Mouse (Mus musculus) erythroblast, embryonic 14.5 days (primary cell): ENCODE data around the gene Dgkg.

Source experiments
- GATA1 ChIP-seq: IDR thresholded peaks from 2 replicates; pipeline ENCODE4 v1.6.1; 2012; ENCODE audit warnings: low read length, inconsistent platforms, mixed read lengths
- TAL1 ChIP-seq: IDR thresholded peaks from 3 replicates; pipeline ENCODE4 v1.6.1; 2012; ENCODE audit warnings: low read length, inconsistent platforms, mixed read lengths

DNA sequence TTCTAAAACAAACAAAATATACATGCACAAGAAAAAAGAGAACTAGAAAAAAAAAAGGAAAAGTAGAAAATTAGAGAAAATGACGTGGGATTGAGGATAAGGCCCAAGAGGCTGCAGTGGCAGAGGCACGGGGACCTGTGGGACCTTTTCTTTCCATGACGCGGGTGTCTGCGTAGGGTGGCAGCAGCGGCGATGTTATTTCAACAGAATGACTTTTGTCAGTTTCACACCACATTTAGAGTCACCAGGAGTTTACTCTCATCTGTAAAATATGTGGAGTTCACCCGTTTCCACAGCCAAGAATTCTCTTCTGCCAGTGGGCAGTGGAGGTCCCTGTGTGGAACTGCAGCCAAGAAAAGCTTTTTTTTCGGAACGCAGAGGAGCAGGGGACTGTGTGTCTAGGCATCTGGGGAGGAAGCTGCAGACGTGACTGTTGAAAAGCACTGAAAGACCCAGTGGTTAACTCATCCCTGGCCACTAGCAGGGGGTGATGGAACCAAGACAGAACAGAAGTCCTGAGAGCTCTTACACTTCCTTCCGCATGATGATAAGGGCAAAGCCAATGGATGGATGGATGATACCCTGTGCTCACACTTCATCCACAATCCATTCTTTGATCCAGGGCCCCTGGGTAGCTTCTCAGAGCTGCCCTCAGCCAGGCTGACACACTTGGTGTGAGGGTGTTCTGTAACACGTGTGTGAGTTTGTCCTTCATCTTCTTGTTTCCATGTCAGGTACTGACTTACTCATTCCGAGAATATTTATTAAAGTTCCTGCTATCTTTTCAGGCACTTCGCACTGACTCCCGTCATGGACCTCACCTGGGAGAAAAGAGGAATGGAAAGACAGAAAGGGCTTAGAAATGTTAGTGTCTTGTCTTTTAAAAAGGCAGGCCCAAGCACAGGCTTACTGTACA lies 1.1 kb upstream of the Dgkg start:
- TF ChIP-seq TAL1 (no peak), GATA1 (no peak)
